Mouse (Mus musculus): ENCODE measurements around the gene Mrtfb. TPM values are rescaled to one million over a fixed set of nuclear protein-coding genes. Genes with fewer than 3 reads are reported as not detected.

Gene Mrtfb
- total RNA-seq, 2 experiments from 2014 or later = 188 to 193 TPM

DNA sequence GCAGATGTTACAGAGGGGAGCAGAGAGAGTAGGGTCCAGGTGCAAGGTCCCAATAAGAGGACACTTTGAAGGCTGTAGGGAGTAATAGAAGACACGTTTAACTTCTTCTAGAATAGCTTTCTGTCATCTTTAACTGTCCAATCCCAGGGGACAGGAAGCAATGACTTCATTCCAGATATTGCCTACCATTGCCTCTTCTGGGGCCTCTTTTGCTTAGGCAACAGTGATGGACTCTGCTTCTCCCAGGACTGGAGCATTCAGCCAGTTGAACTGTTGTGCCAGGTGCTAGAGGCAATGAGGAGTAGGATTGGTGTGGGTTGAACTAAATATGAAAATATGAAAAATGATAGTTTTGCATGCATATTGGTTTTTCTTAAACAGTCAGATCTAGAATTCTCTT, 41.6 kb downstream of the Mrtfb start:
- intact Hi-C loops (cut with DNase I) = no loop called here
- no peak for TF ChIP-seq CTCF (IDR thresholded peaks at IDR 0.05)
- no peak for DNase-seq (ENCODE audit: extremely low spot score in 1 of 2, low spot score in 2 of 2)
- Histone ChIP-seq H3K4me3 (no peak overlapping the region), H3K27ac (no peak overlapping the region)

DNA sequence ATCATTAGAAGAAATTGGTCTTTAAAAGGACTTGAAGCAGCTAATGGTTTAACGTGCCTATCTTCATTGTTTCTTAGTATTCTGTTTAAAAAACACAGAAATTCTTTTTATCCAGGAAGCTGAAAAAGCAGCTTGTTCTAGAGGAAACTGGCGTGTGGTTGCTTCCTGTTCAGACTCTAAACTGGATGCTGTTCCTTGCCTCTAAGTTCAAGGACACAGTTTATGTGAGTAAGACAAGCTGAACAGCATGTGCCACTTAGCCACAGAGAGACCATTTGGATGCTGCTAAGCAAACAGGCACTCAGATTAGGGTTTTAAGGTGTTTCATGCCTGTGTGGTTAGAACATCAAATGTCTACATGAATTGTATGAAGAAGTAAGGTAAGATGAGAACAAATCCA, 42.7 kb downstream of the Mrtfb start:
- DNase-seq (ENCODE audit: extremely low spot score in 1 of 2, low spot score in 2 of 2) = no peak
- no peak for TF ChIP-seq CTCF (IDR thresholded peaks at IDR 0.05)
- intact Hi-C loops (cut with DNase I) = no loop called here
- Histone ChIP-seq H3K27ac (no peak overlapping the region), H3K4me3 (no peak overlapping the region)

DNA sequence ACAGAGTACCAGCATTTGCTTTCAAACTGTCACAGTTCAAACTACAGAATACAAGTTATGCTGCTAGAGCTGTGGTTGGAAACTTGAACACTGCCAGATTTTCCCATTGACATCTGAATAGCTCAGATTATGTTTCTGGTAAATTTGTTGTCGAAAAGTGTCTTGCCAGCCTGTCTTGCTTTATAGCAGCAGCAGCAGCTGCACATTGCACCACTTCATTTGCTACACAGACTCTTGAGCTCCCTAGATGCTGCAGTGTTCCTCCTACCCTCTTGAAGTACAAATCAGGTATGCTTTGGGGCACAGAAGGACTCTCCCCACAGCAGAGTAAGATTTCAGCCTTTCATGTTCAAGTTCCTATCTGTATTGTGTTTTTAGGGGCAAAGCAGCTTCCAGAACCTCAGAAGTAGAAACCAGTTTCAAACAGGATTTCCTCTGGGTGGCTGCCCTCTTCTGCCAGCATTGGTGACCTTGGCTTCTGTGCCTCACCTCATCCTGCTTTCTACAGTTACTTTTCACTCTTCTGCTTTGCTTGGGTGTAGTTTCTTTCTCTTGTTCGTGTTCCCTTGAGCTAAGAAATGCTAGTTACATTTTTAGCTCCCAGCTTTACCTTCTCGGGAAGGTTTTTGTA, 49.9 kb downstream of the Mrtfb start:
- intact Hi-C loops (cut with DNase I) = no loop called here
- peak overlapping the region; percentile 47 for H3K27ac ChIP-seq
- no peak for TF ChIP-seq CTCF (IDR thresholded peaks at IDR 0.05)
- H3K4me3 ChIP-seq = no peak overlapping the region
- DNase-seq (ENCODE audit: extremely low spot score in 1 of 2, low spot score in 2 of 2) = no peak

DNA sequence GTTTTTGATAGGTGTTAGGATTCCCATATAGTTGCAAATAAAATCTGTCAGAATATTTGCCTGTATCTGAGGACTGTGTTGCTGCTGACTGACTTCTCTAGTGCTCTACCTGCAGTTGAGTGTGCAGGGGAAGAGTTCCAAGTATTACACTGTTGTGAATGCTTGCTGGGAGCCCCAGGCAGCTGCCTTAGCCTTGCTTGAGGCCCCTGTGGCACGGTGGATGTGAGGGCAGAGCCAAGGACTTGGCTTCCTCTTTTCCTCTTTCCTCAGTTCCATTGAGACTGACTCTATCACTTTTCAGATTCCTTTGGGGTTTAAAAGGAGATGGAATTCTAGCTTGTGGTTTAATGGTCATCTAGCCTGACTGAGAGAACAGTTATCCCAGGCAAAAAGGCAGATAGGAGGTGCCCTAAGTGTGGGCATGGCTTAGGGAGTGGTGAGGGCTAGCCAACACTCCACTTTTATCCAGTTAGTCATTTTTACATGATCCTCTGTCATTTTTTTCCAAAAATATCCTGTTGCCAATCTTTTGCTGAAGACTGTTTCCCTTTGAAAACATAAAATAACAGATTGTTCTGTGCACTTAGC, 53.9 kb downstream of the Mrtfb start:
- Histone ChIP-seq H3K27ac (peak overlapping the region; percentile 36; the same call in 1 of the 2 replicates), H3K4me3 (no peak overlapping the region)
- no peak for DNase-seq (ENCODE audit: extremely low spot score in 1 of 2, low spot score in 2 of 2)
- TF ChIP-seq CTCF (IDR thresholded peaks at IDR 0.05) = no peak
- intact Hi-C loops (cut with DNase I) = no loop called here

DNA sequence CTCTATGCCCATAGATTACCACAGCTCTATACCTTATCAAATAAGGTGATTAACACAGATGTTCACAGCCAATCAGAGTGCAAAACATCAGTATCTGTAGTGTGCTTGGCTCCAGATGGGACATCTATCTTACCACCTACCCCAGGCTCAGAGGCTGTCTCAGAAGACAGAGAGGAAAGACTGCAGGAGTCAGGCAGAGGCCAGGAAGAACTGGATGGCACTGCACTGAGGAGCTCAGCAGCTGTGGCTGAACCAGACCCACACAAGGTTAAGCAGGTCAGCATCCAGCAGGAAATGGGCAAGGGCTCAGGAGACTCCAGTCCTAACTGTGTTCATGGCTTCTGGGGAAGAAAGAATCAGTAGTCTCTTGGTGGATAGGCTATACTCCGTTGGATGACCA, 55.1 kb downstream of the Mrtfb start:
- intact Hi-C loops (cut with DNase I) = no loop called here
- TF ChIP-seq CTCF (IDR thresholded peaks at IDR 0.05) = no peak
- no peak for DNase-seq (ENCODE audit: extremely low spot score in 1 of 2, low spot score in 2 of 2)
- no peak overlapping the region for H3K4me3 ChIP-seq
- H3K27ac ChIP-seq = no peak overlapping the region

DNA sequence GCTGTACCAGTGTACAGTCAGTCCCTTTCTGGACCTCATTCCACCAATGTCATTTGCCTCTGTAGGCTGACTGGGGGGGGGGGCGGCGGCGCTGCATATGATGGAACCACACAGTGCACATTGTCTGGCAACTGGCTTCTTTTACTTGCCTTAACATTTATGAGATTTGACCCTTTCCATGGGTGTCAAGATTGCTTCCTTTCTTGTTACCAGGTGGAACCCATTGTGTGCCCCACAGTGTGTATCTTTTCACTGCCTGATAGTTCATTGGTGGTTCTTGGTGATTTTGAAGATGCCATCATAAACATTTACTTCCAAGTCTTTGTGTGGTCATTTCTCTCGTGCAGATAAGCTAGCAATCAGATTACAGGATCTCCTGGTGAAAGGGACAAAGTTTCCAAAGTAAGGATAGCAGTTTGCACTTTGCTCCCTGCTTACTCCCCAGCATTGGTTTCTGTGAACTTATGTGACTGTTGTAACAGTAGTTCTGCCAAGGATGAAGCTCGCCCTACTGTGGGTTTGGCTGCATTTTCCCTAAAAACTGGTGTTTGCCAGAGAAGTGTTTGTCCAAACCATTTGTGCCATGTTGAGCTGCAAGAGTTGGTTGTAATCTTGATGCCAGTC, 56.9 kb downstream of the Mrtfb start:
- intact Hi-C loops (cut with DNase I) = no loop called here
- Histone ChIP-seq H3K4me3 (no peak overlapping the region), H3K27ac (no peak overlapping the region)
- TF ChIP-seq CTCF (IDR thresholded peaks at IDR 0.05) = no peak
- DNase-seq (ENCODE audit: extremely low spot score in 1 of 2, low spot score in 2 of 2) = no peak

DNA sequence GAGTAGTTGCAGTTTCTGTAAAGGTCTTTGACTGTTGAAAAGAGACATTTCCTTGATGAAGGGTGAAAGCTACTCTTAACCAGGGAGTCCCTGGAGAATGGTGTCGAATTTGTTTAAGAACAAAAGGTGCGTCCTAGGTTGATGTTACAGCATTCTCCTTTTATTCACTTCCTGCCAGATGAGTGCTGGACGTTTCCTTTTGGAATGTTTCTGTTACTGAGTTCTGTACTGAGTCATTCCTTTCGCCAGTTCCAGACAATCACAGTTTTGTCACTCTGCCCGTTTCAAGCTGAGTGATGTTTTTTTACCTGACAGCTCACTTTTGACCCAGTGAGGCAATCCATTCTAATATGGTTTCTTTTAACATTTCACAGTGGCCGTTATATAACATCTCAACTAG, 67.5 kb downstream of the Mrtfb start:
- DNase-seq (ENCODE audit: extremely low spot score in 1 of 2, low spot score in 2 of 2) = no peak
- Histone ChIP-seq H3K27ac (peak overlapping the region; percentile 48), H3K4me3 (no peak overlapping the region)
- TF ChIP-seq CTCF (IDR thresholded peaks at IDR 0.05) = no peak
- intact Hi-C loops (cut with DNase I) = no loop called here

DNA sequence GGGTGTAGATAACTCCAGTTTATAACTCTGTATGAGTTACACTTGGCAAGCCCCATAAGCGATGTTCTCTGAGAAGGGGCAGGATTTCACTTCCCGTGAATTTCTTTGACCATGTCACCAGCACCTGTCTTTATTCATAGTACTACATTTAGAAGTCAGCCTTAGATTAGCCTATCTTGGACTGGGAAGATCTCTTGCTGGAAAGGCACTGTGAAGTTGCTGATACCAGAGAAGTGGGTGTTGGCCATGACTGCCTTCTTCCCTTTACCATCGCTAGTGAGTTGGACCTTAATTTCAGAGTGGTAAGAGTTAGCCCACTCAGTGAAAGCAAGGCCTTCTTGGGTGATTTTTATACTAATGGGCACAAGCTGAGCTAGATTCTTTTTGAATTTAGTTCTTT, 70.3 kb downstream of the Mrtfb start:
- TF ChIP-seq CTCF (IDR thresholded peaks at IDR 0.05) = no peak
- H3K4me3 ChIP-seq = no peak overlapping the region
- intact Hi-C loops (cut with DNase I) = no loop called here

DNA sequence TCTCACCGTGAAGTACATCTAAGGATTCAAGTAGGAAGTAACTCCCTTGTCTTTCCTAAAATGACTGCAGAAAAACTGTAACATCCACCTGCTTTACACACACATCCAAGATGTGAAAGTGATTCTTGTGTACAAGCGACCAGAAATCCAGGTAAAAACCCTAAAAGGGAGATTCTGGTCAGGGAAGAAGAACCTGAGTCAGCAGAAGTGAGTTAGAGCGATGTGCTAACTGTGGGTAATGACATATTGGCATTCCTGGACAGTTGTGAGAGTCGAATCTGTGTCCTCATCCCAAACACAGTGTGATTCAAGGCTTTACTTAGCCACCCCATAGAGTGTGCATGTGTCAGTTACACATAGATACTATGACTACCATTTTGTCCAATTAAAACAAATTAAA, 72.4 kb downstream of the Mrtfb start:
- intact Hi-C loops (cut with DNase I) = no loop called here
- H3K4me3 ChIP-seq = no peak overlapping the region
- no peak for TF ChIP-seq CTCF (IDR thresholded peaks at IDR 0.05)

More for the DNA sequence above, 70.3 kb downstream of the Mrtfb start:
- no peak overlapping the region for H3K27ac ChIP-seq
- DNase-seq (ENCODE audit: extremely low spot score in 1 of 2, low spot score in 2 of 2) = no peak

DNA sequence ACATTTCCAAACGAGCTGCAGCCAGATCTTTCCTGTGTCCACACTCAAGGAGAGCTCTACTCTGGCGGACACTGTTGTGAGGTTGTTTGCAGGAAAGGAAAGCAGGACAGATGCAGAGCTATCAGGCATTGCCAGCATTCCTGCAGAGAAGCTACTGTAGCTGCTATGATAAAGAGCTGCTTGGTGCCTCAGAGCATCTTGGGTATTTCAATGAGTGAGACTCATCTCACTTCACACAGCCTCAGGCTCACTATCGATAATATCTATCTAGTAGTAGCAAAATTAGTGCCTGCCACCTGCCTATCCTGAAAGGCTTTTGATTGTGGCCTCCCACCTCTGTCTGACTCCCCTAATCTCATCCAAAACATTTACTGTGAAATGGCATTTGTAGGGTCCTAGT, 73.4 kb downstream of the Mrtfb start:
- Histone ChIP-seq H3K27ac (no peak overlapping the region), H3K4me3 (no peak overlapping the region)
- TF ChIP-seq CTCF (IDR thresholded peaks at IDR 0.05) = no peak
- intact Hi-C loops (cut with DNase I) = no loop called here
- DNase-seq (ENCODE audit: extremely low spot score in 1 of 2, low spot score in 2 of 2) = no peak

More for the DNA sequence above, 72.4 kb downstream of the Mrtfb start:
- no peak overlapping the region for H3K27ac ChIP-seq
- no peak for DNase-seq (ENCODE audit: extremely low spot score in 1 of 2, low spot score in 2 of 2)

DNA sequence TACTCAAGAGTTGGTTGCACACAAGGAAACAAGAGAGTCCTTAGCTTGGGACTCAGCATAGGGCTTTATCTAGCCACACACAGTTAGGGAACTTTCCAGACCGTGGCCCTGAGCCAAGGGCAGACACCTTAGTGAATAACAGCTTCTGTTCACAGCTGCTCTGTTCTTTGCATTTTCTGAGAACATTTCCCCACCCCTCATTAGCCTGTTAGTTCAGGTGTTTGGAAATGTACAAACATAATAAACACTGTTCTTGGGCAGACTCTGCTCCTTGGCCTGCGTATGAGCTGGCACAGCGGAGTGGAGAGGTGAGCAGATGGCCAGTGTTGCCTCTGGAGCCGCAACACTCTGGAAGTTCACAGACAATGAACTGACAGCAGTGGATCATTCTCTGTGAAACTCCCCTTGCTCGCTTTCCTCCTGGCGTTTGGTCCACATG, 74.0 kb downstream of the Mrtfb start:
- TF ChIP-seq CTCF (IDR thresholded peaks at IDR 0.05) = no peak
- intact Hi-C loops (cut with DNase I) = no loop called here
- H3K27ac ChIP-seq = no peak overlapping the region
- no peak for DNase-seq (ENCODE audit: extremely low spot score in 1 of 2, low spot score in 2 of 2)
- no peak overlapping the region for H3K4me3 ChIP-seq

DNA sequence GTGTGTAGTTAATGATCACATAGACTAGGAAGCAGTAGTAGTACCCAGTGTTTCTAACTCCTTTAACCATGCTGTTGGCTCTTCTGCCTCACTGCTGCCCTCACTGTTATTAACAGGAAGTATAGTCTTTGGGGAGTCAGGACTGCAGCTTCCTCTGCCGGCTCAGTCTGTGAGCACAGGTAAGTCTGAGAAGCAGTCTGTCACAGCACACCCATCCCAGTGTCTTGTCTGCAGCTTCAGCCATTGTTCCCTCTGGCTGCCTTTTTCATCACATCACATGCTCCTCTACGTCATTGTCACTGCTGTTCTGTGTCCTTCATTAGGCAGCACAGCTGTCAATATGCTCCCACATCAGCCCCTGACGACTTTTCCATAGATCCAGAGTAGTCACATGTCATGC, 75.6 kb downstream of the Mrtfb start:
- TF ChIP-seq CTCF (IDR thresholded peaks at IDR 0.05) = no peak
- no peak overlapping the region for H3K4me3 ChIP-seq
- intact Hi-C loops (cut with DNase I) = no loop called here
- no peak for DNase-seq (ENCODE audit: extremely low spot score in 1 of 2, low spot score in 2 of 2)
- peak overlapping the region; percentile 12; the same call in 1 of the 2 replicates for H3K27ac ChIP-seq

Data from left cerebral cortex, adult 2 months (tissue).